Mouse (Mus musculus) cerebellum, adult 2 months (tissue): ENCODE measurements around the gene Hist1h4m. TPM values are rescaled to one million over a fixed set of nuclear protein-coding genes. Genes with fewer than 3 reads are reported as not detected.
A peak's percentile ranks its signal among the peaks of the same experiment; 100 is the strongest.

Experiments used
- DNase-seq, 2 experiments: peaks; one replicate each; pipeline ENCODE4 v3.0.0; 2021
- H3K27ac ChIP-seq: fragments of 200-500 bp; 2 replicates; pipeline ENCODE4 v1.5.1; 2012; ENCODE audit warnings: low read length, control low read depth, inconsistent platforms; ENCODE audit not compliant: insufficient read depth
- H3K27me3 ChIP-seq: fragments of 200-500 bp; 2 replicates; pipeline ENCODE4 v1.6.1; 2012; ENCODE audit warnings: inconsistent platforms, mild to moderate bottlenecking, low read length, moderate library complexity; ENCODE audit not compliant: control insufficient read depth, insufficient read depth
- H3K4me1 ChIP-seq: fragments of 200-500 bp; 2 replicates; pipeline ENCODE4 v1.6.1; 2011; ENCODE audit warnings: low read length; ENCODE audit not compliant: control insufficient read depth, insufficient read depth
- H3K4me3 ChIP-seq: fragments of 200-500 bp; replicated peaks from 2 replicates; pipeline ENCODE3; 2011; ENCODE audit warnings: mild to moderate bottlenecking, low read depth, low read length, control low read depth; ENCODE audit not compliant: insufficient read depth
- CTCF ChIP-seq: fragments of 200-500 bp; IDR thresholded peaks from 2 replicates; pipeline ENCODE4 v1.5.1; 2011; ENCODE audit warnings: low read depth, mild to moderate bottlenecking, control low read depth, low read length, moderate library complexity, borderline replicate concordance; ENCODE audit not compliant: insufficient read depth
- POLR2A ChIP-seq: fragments of 200-500 bp; IDR thresholded peaks from 2 replicates; pipeline ENCODE4 v1.6.1; 2011; ENCODE audit warnings: low read length, control low read depth, borderline replicate concordance; ENCODE audit not compliant: insufficient read depth
- WGBS: fragments of 180-500 bp; shearing (Covaris S2); methylation state at CpG from one replicate; pipeline ENCODE4 v1.1.7; 2018; 5-methylcytosine and 5-hydroxymethylcytosine counted together
- polyA plus RNA-seq: library from polyadenylated mRNA; depleted of rRNA; stranded (reverse); fragments of >200 nt; gene quantifications from 2 replicates; pipeline ENCODE4 v1.2.3, GENCODE M21; 2012; rRNA removed

Hist1h4m gene
- polyA plus RNA-seq, 1 experiment, result not detected

DNA sequence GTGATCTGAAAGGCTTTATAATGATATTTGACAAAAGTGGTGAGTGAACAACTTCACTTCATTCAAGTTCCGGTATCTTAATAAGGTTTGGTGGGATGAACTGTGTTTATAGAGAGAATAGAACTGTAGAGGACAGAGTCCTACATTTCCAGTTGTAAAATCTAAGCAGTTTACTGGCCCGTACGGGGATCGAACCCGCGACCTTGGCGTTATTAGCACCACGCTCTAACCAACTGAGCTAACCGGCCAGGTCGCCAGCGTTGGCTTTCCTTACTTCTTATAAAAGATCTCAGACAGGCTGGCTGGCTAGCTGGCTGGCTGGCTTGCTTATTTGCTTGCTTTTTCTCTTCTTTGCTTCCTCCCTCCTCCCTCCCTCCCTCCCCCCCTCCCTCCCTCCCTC is 43.6 kb downstream of the Hist1h4m start:
- TF ChIP-seq POLR2A, result no peak
- TF ChIP-seq CTCF, result no peak
- peak overlapping the region; percentile 84 for H3K4me3 ChIP-seq
- 5% methylated on average over 11 of the region's 11 CpGs for WGBS
- H3K4me1 ChIP-seq, result no peaks in the 10 kb centered on the region; the same call in 1 of the 2 replicates
- H3K27me3 ChIP-seq, result no peaks in the 10 kb centered on the region
- no peak overlapping the region for H3K27ac ChIP-seq
- peak; percentile 86 to 94 for DNase-seq

- 4% methylated on average over 15 of the region's 15 CpGs for WGBS
- DNase-seq, result peak; percentile 61 to 80
These were observed 44.2 kb downstream of the Hist1h4m start for GRCm38 (mm10) chr13:21855698-21856162.

DNA sequence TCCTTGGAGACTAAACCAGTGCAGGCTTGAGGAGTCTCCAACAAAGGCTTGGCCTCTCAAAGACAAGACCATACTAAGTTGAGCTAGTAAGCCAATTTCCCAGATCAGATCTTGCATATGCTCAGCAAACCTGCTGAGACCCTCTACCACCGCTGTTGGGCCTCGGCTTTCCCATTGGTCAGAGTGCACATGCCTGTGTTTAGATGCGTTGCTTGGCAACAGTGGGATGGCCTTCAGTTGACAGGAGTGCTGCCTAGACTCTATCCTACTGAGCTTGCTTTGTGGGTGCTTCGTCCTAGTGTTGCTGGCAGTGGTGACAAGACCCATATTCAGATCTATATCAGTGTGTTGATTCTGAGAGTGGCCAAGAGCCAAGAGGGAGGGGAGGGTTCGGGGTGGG is 50.1 kb downstream of the Hist1h4m start:
- TF ChIP-seq POLR2A (no peak), CTCF (no peak)
- no peak overlapping the region for H3K27ac ChIP-seq
- H3K27me3 ChIP-seq, result no peaks in the 10 kb centered on the region
- DNase-seq, result no peak
- no peak overlapping the region for H3K4me3 ChIP-seq
- WGBS, result 10% methylated on average over 5 of the region's 5 CpGs
- no peaks in the 10 kb centered on the region for H3K4me1 ChIP-seq

More at GRCm38 (mm10) chr13:21855698-21856162, 44.2 kb downstream of the Hist1h4m start:
- TF ChIP-seq CTCF (no peak), POLR2A (no peak)
- Histone ChIP-seq H3K4me1 (no peaks in the 10 kb centered on the region; the same call in 1 of the 2 replicates), H3K27ac (0 out of 2 replicates have a peak overlapping the region, but pooled peaks have one; percentile 28), H3K4me3 (peak overlapping the region; percentile 84), H3K27me3 (no peaks in the 10 kb centered on the region)

Other genes with a start within 250 kb of the Hist1h4m start
- not detected in 2 replicates for gene Olfr1364, start 230.0 kb upstream of the Hist1h4m start, polyA plus RNA-seq
- gene Olfr1362, start 197.7 kb upstream of the Hist1h4m start, polyA plus RNA-seq, result not detected in 2 replicates
- 0.03 TPM in 1 of 2 replicates, not detected in the other for gene Olfr11, start 169.2 kb upstream of the Hist1h4m start, polyA plus RNA-seq
- not detected in 2 replicates for gene Olfr1361, start 148.4 kb upstream of the Hist1h4m start, polyA plus RNA-seq
- gene Olfr1360, start 134.3 kb upstream of the Hist1h4m start, polyA plus RNA-seq, result not detected in 2 replicates
- not detected in 2 replicates for gene Olfr1359, start 113.6 kb upstream of the Hist1h4m start, polyA plus RNA-seq
- gene Hist1h2bl, start 95.6 kb upstream of the Hist1h4m start, polyA plus RNA-seq, result not detected in 2 replicates
- 0.84 and 1.5 TPM in 2 replicates for gene Hist1h2ai, start 95.3 kb upstream of the Hist1h4m start, polyA plus RNA-seq
- gene Hist1h3h, start 94.1 kb upstream of the Hist1h4m start, polyA plus RNA-seq, result 2.9 TPM in 1 of 2 replicates, not detected in the other
- gene Hist1h2bm, start 89.7 kb upstream of the Hist1h4m start, polyA plus RNA-seq, result not detected in 2 replicates
- 2.4 and 3.6 TPM in 2 replicates for gene Hist1h4j, start 76.7 kb upstream of the Hist1h4m start, polyA plus RNA-seq
- 16.9 and 17.5 TPM in 2 replicates for gene Hist1h4k, start 61.2 kb upstream of the Hist1h4m start, polyA plus RNA-seq
- 1.9 and 2.4 TPM in 2 replicates for gene Hist1h2ak, start 57.9 kb upstream of the Hist1h4m start, polyA plus RNA-seq
- 1.2 and 2.6 TPM in 2 replicates for gene Hist1h2bn, start 57.6 kb upstream of the Hist1h4m start, polyA plus RNA-seq
- gene Hist1h1b, start 31.1 kb upstream of the Hist1h4m start, polyA plus RNA-seq, result 0.27 and 0.41 TPM in 2 replicates
- gene Hist1h3i, start 28.4 kb upstream of the Hist1h4m start, polyA plus RNA-seq, result 1.9 and 4.9 TPM in 2 replicates
- not detected in 2 replicates for gene Hist1h2an, start 24.5 kb upstream of the Hist1h4m start, polyA plus RNA-seq
- gene Hist1h2bp, start 24.3 kb upstream of the Hist1h4m start, polyA plus RNA-seq, result not detected in 2 replicates
- gene Hist1h2bq, start 1.5 kb upstream of the Hist1h4m start, polyA plus RNA-seq, result 1.2 and 2.3 TPM in 2 replicates
- not detected in 2 replicates for gene Hist1h2ao, start 1.3 kb upstream of the Hist1h4m start, polyA plus RNA-seq
- 12.7 and 19.8 TPM in 2 replicates for gene Hist1h4n, start 20.4 kb downstream of the Hist1h4m start, polyA plus RNA-seq
- 1.5 and 1.6 TPM in 2 replicates for gene Hist1h2ap, start 21.8 kb downstream of the Hist1h4m start, polyA plus RNA-seq
- gene Hist1h2br, start 22.0 kb downstream of the Hist1h4m start, polyA plus RNA-seq, result 0.16 and 1.3 TPM in 2 replicates
- gene Zfp184, start 133.3 kb downstream of the Hist1h4m start, polyA plus RNA-seq, result 0.95 and 1.0 TPM in 2 replicates
- not detected in 2 replicates for gene Pom121l2, start 169.4 kb downstream of the Hist1h4m start, polyA plus RNA-seq
- 0.36 and 1.1 TPM in 2 replicates for gene Prss16, start 198.0 kb downstream of the Hist1h4m start, polyA plus RNA-seq
- not detected in 2 replicates for gene Hist1h2ah, start 223.8 kb downstream of the Hist1h4m start, polyA plus RNA-seq
- gene Hist1h2bk, start 224.1 kb downstream of the Hist1h4m start, polyA plus RNA-seq, result 0.34 TPM in 1 of 2 replicates, not detected in the other
- 8.8 and 9.8 TPM in 2 replicates for gene Hist1h4i, start 229.6 kb downstream of the Hist1h4m start, polyA plus RNA-seq
- 0.60 and 1.1 TPM in 2 replicates for gene Hist1h2ag, start 231.2 kb downstream of the Hist1h4m start, polyA plus RNA-seq
- 0.97 and 1.5 TPM in 2 replicates for gene Hist1h2bj, start 231.5 kb downstream of the Hist1h4m start, polyA plus RNA-seq